Mouse (Mus musculus) C2C12 (cell line): ENCODE results near the gene Lats2.

Experiments used
- CEBPB ChIP-seq: IDR thresholded peaks from one replicate; pipeline ENCODE4 v1.6.1; 2011; ENCODE audit warnings: low read depth, mild to moderate bottlenecking, control low read depth, moderate library complexity
- CTCF ChIP-seq: IDR thresholded peaks from one replicate; pipeline ENCODE4 v1.5.1; 2011; ENCODE audit not compliant: control insufficient read depth, insufficient read depth, insufficient read length
- FOSL1 ChIP-seq: IDR thresholded peaks from one replicate; pipeline ENCODE4 v1.8.0; 2011; ENCODE audit warnings: mild to moderate bottlenecking, low read length; ENCODE audit not compliant: poor library complexity, insufficient read depth, severe bottlenecking
- MYOD1 ChIP-seq: IDR thresholded peaks from one replicate; pipeline ENCODE4 v1.6.1; 2011; ENCODE audit warnings: low read depth; ENCODE audit not compliant: control insufficient read depth, insufficient read length

DNA sequence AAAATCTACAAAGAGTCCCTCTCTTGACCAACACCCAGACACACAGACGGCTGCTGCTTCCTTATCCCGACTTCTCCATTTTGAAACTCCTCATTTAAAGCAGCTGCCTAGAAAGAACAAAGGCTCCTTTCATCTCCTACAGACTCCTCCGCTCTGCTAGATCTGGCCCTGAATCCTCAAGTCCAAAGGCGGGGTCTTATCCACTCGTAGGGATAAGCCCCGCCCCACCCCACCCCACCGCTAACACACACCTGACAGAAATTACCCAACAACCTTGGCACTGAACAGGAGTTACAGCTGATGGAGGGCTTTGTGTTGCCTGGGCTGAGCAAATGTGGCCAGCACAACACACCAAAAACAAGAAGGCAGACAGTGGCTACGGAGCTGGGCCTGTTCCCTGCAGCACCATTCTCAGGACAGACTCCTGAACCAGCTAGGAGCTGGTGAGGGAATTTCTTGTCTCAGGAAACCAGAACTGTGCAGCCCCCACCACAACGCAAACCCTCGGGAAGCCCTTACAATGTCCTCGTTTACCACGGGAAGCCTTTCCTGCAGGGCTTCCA, 56.2 kb downstream of the Lats2 start:
- no peak for TF ChIP-seq CTCF
- no peak for TF ChIP-seq MYOD1
- no peak for TF ChIP-seq CEBPB
- no peak for TF ChIP-seq FOSL1
